Mouse (Mus musculus) MEL (cell line): ENCODE measurements at regions not wholly inside any gene's neighbourhood (a gene's known extent, or its start where the extent isn't known, plus 50 kb on each side); places are given as distances from the start of the nearest gene placed in this dataset.

Source experiments
- CTCF ChIP-seq, 3 experiments: IDR thresholded peaks in 2 of 3; conservative IDR thresholded peaks in 1 of 3; 2 replicates each; pipeline ENCODE4 v1.5.1; 2011 to 2012; ENCODE audit warnings: low read length in 3 of 3, low read depth in 2 of 3, mild to moderate bottlenecking in 2 of 3, improper control_type of control experiment in 1 of 3, inconsistent platforms in 1 of 3, mixed read lengths in 1 of 3, moderate library complexity in 1 of 3; ENCODE audit not compliant: control insufficient read depth in 1 of 3, insufficient read depth in 1 of 3, poor library complexity in 1 of 3, severe bottlenecking in 1 of 3
- EP300 ChIP-seq, 2 experiments: IDR thresholded peaks; 2 replicates each; pipeline ENCODE4 v1.6.1; 2011; ENCODE audit warnings: improper control_type of control experiment in 2 of 2, low read length in 2 of 2, low read depth in 1 of 2, mild to moderate bottlenecking in 1 of 2
- ETS1 ChIP-seq: IDR thresholded peaks from 2 replicates; pipeline ENCODE4 v1.6.1; 2012; ENCODE audit warnings: low read depth, mild to moderate bottlenecking, inconsistent platforms, low read length, improper control_type of control experiment, moderate library complexity
- GATA1 ChIP-seq: IDR thresholded peaks from 2 replicates; pipeline ENCODE4 v1.6.1; 2011; ENCODE audit warnings: low read depth, low read length, improper control_type of control experiment
- KAT2A ChIP-seq: conservative IDR thresholded peaks from 2 replicates; pipeline ENCODE4 v1.6.1; 2012; ENCODE audit warnings: low read depth, low read length, improper control_type of control experiment, inconsistent platforms
- MAFK ChIP-seq: IDR thresholded peaks from 2 replicates; pipeline ENCODE4 v1.6.1; 2011; ENCODE audit warnings: low read depth, mild to moderate bottlenecking, low read length, improper control_type of control experiment, borderline replicate concordance
- POLR2A ChIP-seq, 2 experiments: IDR thresholded peaks; 2 replicates each; pipeline ENCODE4 v1.6.1; 2011 to 2012; ENCODE audit warnings: low read length in 2 of 2, mild to moderate bottlenecking in 2 of 2, control low read depth in 1 of 2, improper control_type of control experiment in 1 of 2, low read depth in 1 of 2, moderate library complexity in 1 of 2; ENCODE audit not compliant: control insufficient read depth in 1 of 2, insufficient read depth in 1 of 2, poor library complexity in 1 of 2
- TAL1 ChIP-seq: IDR thresholded peaks from 2 replicates; pipeline ENCODE4 v1.6.1; 2012; ENCODE audit warnings: mild to moderate bottlenecking, inconsistent platforms, low read length, moderate library complexity, mixed read lengths
- USF1 ChIP-seq: IDR thresholded peaks from 2 replicates; pipeline ENCODE4 v1.6.1; 2014; ENCODE audit warnings: low read depth, mild to moderate bottlenecking, inconsistent platforms, low read length, improper control_type of control experiment, moderate library complexity
- ZC3H11A ChIP-seq: IDR thresholded peaks from 2 replicates; pipeline ENCODE4 v1.6.1; 2012; ENCODE audit warnings: low read depth, mild to moderate bottlenecking, inconsistent platforms, low read length, improper control_type of control experiment
- ZKSCAN1 ChIP-seq: IDR thresholded peaks from 2 replicates; pipeline ENCODE4 v1.6.1; 2012; ENCODE audit warnings: low read depth, mild to moderate bottlenecking, inconsistent platforms, low read length, improper control_type of control experiment, moderate library complexity
- ZNF384 ChIP-seq: IDR thresholded peaks from 2 replicates; pipeline ENCODE4 v1.6.1; 2012; ENCODE audit warnings: low read depth, mild to moderate bottlenecking, inconsistent platforms, low read length, improper control_type of control experiment

- TF ChIP-seq ZNF384 (no peak), TAL1 (no peak), ZC3H11A (no peak), USF1 (no peak), ZKSCAN1 (no peak), POLR2A (IDR thresholded peaks at IDR 0.05; ENCODE audit: control insufficient read depth in 1 of 2, insufficient read depth in 1 of 2, low read depth in 1 of 2, low read length in 2 of 2, poor library complexity in 1 of 2) (no peak), CTCF (IDR thresholded peaks at IDR 0.05 in 2 of 3, conservative IDR thresholded peaks at IDR 0.05 in 1 of 3; ENCODE audit: control insufficient read depth in 1 of 3, insufficient read depth in 1 of 3, low read depth in 2 of 3, low read length in 3 of 3, poor library complexity in 1 of 3, severe bottlenecking in 1 of 3) (no peak), GATA1 (no peak), MAFK (no peak), EP300 (IDR thresholded peaks at IDR 0.05; ENCODE audit: low read depth in 1 of 2, low read length in 2 of 2) (no peak), KAT2A (no peak), ETS1 (no peak)
These were observed 104.5 kb upstream of the Kcnj15 start for GRCm38 (mm10) chr16:95152742-95153383.
